Mouse (Mus musculus) lung, embryonic 16.5 days (tissue): ENCODE data around the gene Gmds. TPM values are rescaled to one million over a fixed set of nuclear protein-coding genes. Genes with fewer than 3 reads are reported as not detected.

Experiments
- ATAC-seq: fragments of 200-750 bp; cut with Nextera tagmentation; 2 replicates; pipeline ENCODE4 v1.8.0; 2017; ENCODE audit warnings: low read depth, mild to moderate bottlenecking, moderate library complexity
- H3K27ac ChIP-seq: fragments of 300-500 bp; sonication (generic); 2 replicates; pipeline ENCODE4 v1.5.1; 2014; ENCODE audit warnings: mild to moderate bottlenecking, control low read depth, low read length
- H3K27me3 ChIP-seq: fragments of 300-500 bp; sonication (generic); 2 replicates; pipeline ENCODE4 v1.6.1; 2014; ENCODE audit warnings: low read depth, low read length, mixed read lengths; ENCODE audit not compliant: control insufficient read depth, insufficient read depth
- H3K36me3 ChIP-seq: fragments of 300-500 bp; sonication (generic); 2 replicates; pipeline ENCODE4 v1.6.1; 2014; ENCODE audit warnings: low read length; ENCODE audit not compliant: control insufficient read depth, insufficient read depth
- H3K4me1 ChIP-seq: fragments of 300-500 bp; sonication (generic); replicated peaks from 2 replicates; pipeline ENCODE4 v1.6.1; 2014; ENCODE audit warnings: low read length, mixed read lengths; ENCODE audit not compliant: control insufficient read depth, insufficient read depth
- H3K4me2 ChIP-seq: fragments of 300-500 bp; sonication (generic); 2 replicates; pipeline ENCODE4 v1.6.1; 2014; ENCODE audit warnings: low read depth, low read length, control low read depth
- H3K4me3 ChIP-seq: fragments of 300-500 bp; sonication (generic); 2 replicates; pipeline ENCODE4 v1.5.1; 2014; ENCODE audit warnings: mild to moderate bottlenecking, low read length, control low read depth
- H3K9ac ChIP-seq: fragments of 300-500 bp; sonication (generic); 2 replicates; pipeline ENCODE4 v1.6.1; 2014; ENCODE audit warnings: low read length, control low read depth
- H3K9me3 ChIP-seq: fragments of 300-500 bp; sonication (generic); 2 replicates; pipeline ENCODE4 v1.6.1; 2016; ENCODE audit warnings: low read length; ENCODE audit not compliant: control insufficient read depth
- WGBS: fragments of 180-500 bp; shearing (Covaris S2); extraction: QIAGEN DNeasy Blood & Tissue Kit; methylation state at CpG from one replicate; pipeline ENCODE4 v1.1.7; 2014; 5-methylcytosine and 5-hydroxymethylcytosine counted together
- polyA plus RNA-seq: library from polyadenylated mRNA; unstranded; fragments of >200 nt; fragmentation: Nextera tagmentation; extraction: Ambion mirVana; gene quantifications from 2 replicates; pipeline ENCODE4 v1.2.1, GENCODE M21; 2015

Gene Gmds
- polyA plus RNA-seq, 1 experiment from 2014 or later = 20.8 TPM

GRCm38 (mm10) chr13:32337735-32338512, 616 bp downstream of the Gmds start:
- H3K4me2 ChIP-seq = peak overlapping the region; percentile 98
- H3K4me3 ChIP-seq = peak overlapping the region; percentile 85
- peak overlapping the region; percentile 86 for H3K9ac ChIP-seq
- H3K27ac ChIP-seq = no peak overlapping the region; the same call in 1 of the 2 replicates
- peak; percentile 68 for ATAC-seq
- H3K9me3 ChIP-seq = no peaks in the 10 kb centered on the region
- 4% methylated on average over 29 of the region's 32 CpGs for WGBS
- no peaks in the 10 kb centered on the region for H3K27me3 ChIP-seq
- peaks cover 6% of the 10 kb centered on the region; the same call in 1 of the 2 replicates for H3K4me1 ChIP-seq
- no peaks in the 10 kb centered on the region for H3K36me3 ChIP-seq

GRCm38 (mm10) chr13:32318309-32318708, 20.2 kb downstream of the Gmds start:
- Histone ChIP-seq H3K9me3 (no peaks in the 10 kb centered on the region), H3K4me3 (no peak overlapping the region), H3K27ac (no peak overlapping the region), H3K4me2 (no peak overlapping the region), H3K27me3 (no peaks in the 10 kb centered on the region), H3K36me3 (no peaks in the 10 kb centered on the region), H3K9ac (no peak overlapping the region), H3K4me1 (no peaks in the 10 kb centered on the region)
- ATAC-seq = no peak
- WGBS = 72% methylated on average over 4 of the region's 4 CpGs

DNA sequence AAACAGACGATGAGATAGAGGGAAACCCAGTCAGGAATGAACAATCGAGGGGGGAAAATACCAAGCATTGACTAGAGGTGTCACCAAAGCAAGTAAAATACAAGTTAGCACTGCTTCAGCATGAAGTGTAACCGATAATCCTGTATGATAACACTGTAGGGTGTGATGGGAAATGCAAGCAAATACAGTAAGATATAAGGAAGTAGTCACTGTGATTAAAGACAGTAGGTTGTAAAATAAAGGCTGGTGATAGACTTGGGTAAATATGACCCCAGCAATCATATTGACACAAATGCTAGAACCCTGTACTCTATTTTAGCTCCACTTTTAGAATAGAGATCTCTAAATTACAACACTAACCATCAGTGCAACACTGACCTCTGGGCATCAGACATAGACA, 21.2 kb downstream of the Gmds start:
- no peak overlapping the region for H3K4me3 ChIP-seq
- no peaks in the 10 kb centered on the region for H3K36me3 ChIP-seq
- no peak overlapping the region for H3K4me2 ChIP-seq
- 75% methylated on average over 3 of the region's 3 CpGs for WGBS
- no peak for ATAC-seq
- H3K27ac ChIP-seq = no peak overlapping the region
- no peak overlapping the region for H3K9ac ChIP-seq
- H3K4me1 ChIP-seq = no peaks in the 10 kb centered on the region
- H3K27me3 ChIP-seq = no peaks in the 10 kb centered on the region
- H3K9me3 ChIP-seq = no peaks in the 10 kb centered on the region

DNA sequence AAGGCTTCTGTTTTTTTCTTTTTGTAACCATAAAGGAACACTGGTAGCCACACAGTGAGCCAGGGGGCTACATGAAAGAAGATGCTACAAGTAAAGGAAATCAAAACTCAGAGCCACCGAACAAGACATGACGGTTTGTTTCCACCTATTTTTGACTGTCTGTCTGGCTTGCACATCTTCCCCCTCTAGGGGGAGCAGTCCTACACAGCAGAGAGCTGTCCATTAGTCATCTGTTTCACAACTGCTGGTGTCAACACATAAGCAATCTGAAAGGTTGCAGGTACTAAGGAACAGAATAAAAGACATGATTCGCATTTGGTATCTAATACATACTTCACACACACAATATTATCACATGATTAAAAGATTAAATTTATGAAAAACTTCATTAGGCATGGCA, 25.9 kb downstream of the Gmds start:
- Histone ChIP-seq H3K9me3 (no peaks in the 10 kb centered on the region), H3K9ac (no peak overlapping the region), H3K4me3 (no peak overlapping the region), H3K4me2 (no peak overlapping the region), H3K27ac (no peak overlapping the region), H3K27me3 (no peaks in the 10 kb centered on the region), H3K4me1 (no peaks in the 10 kb centered on the region), H3K36me3 (no peaks in the 10 kb centered on the region)
- WGBS = 69% methylated on average over 3 of the region's 3 CpGs
- ATAC-seq = no peak

- no peak for ATAC-seq
- no peaks in the 10 kb centered on the region for H3K9me3 ChIP-seq
- no peaks in the 10 kb centered on the region for H3K36me3 ChIP-seq
- H3K4me2 ChIP-seq = no peak overlapping the region
- 75% methylated on average over 2 of the region's 2 CpGs for WGBS
- no peak overlapping the region for H3K9ac ChIP-seq
- no peak overlapping the region for H3K4me3 ChIP-seq
- no peak overlapping the region for H3K27ac ChIP-seq
- H3K27me3 ChIP-seq = no peaks in the 10 kb centered on the region
- H3K4me1 ChIP-seq = no peaks in the 10 kb centered on the region
Observed at GRCm38 (mm10) chr13:32311476-32311875, 27.1 kb downstream of the Gmds start.

- Histone ChIP-seq H3K4me3 (no peak overlapping the region), H3K4me1 (no peaks in the 10 kb centered on the region), H3K27me3 (no peaks in the 10 kb centered on the region), H3K36me3 (no peaks in the 10 kb centered on the region), H3K9me3 (no peaks in the 10 kb centered on the region), H3K27ac (no peak overlapping the region), H3K9ac (no peak overlapping the region), H3K4me2 (no peak overlapping the region)
- 28% methylated on average over 1 of the region's 1 CpGs for WGBS
- no peak for ATAC-seq
Observed at GRCm38 (mm10) chr13:32298456-32298855, 40.1 kb downstream of the Gmds start.

DNA sequence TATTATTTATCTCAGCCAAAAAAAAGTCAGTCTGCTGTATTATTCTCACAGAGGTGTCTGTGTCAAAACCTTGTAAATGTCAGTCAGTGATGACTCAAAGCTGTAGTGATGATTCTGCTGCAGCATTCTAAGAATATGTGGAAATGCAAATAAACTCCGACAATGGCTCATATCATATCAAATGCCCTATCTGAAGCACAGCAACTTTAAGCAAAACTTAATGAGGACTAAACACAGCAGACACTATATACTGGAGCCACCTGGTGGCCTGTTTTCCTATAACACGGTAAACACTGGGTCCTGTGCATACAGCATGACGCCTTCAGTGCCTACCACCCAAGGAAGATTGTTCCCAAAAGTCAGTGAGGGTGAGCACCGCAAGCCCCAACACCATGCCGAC, 41.1 kb downstream of the Gmds start:
- H3K36me3 ChIP-seq = no peaks in the 10 kb centered on the region
- no peaks in the 10 kb centered on the region for H3K27me3 ChIP-seq
- no peaks in the 10 kb centered on the region for H3K9me3 ChIP-seq
- no peak for ATAC-seq
- no peak overlapping the region for H3K27ac ChIP-seq
- H3K4me1 ChIP-seq = no peaks in the 10 kb centered on the region
- WGBS = 41% methylated on average over 5 of the region's 5 CpGs
- no peak overlapping the region for H3K9ac ChIP-seq
- H3K4me2 ChIP-seq = no peak overlapping the region
- no peak overlapping the region for H3K4me3 ChIP-seq

GRCm38 (mm10) chr13:32294416-32295195, 43.9 kb downstream of the Gmds start:
- Histone ChIP-seq H3K4me2 (no peak overlapping the region), H3K27me3 (no peaks in the 10 kb centered on the region), H3K36me3 (no peaks in the 10 kb centered on the region), H3K4me3 (no peak overlapping the region), H3K9me3 (no peaks in the 10 kb centered on the region), H3K4me1 (no peaks in the 10 kb centered on the region), H3K9ac (no peak overlapping the region), H3K27ac (no peak overlapping the region)
- ATAC-seq = no peak
- WGBS = 71% methylated on average over 3 of the region's 3 CpGs

GRCm38 (mm10) chr13:32272937-32273496, 65.5 kb downstream of the Gmds start:
- Histone ChIP-seq H3K9me3 (no peaks in the 10 kb centered on the region), H3K4me3 (no peak overlapping the region), H3K27me3 (no peaks in the 10 kb centered on the region), H3K27ac (no peak overlapping the region), H3K4me1 (no peaks in the 10 kb centered on the region), H3K36me3 (no peaks in the 10 kb centered on the region), H3K9ac (no peak overlapping the region), H3K4me2 (no peak overlapping the region)
- no peak for ATAC-seq
- 81% methylated on average over 2 of the region's 2 CpGs for WGBS
